Mouse (Mus musculus) heart, embryonic 15.5 days (tissue): ENCODE measurements around the gene Trim24. TPM values are rescaled to one million over a fixed set of nuclear protein-coding genes. Genes with fewer than 3 reads are reported as not detected.

Source experiments
- ATAC-seq: fragments of 200-750 bp; cut with Nextera tagmentation; replicated peaks from 2 replicates; pipeline ENCODE4 v1.8.0; 2017; ENCODE audit warnings: low read depth, moderate TSS enrichment; ENCODE audit not compliant: insufficient number of reproducible peaks, insufficient read depth, low FRiP score
- H3K27ac ChIP-seq: fragments of 300-500 bp; sonication (generic); 2 replicates; pipeline ENCODE4 v1.5.1; 2015; ENCODE audit warnings: mild to moderate bottlenecking, inconsistent platforms
- H3K27me3 ChIP-seq: fragments of 300-500 bp; sonication (generic); 2 replicates; pipeline ENCODE4 v1.6.1; 2015; ENCODE audit warnings: inconsistent platforms
- H3K36me3 ChIP-seq: fragments of 300-500 bp; sonication (generic); 2 replicates; pipeline ENCODE4 v1.6.1; 2015; ENCODE audit warnings: mild to moderate bottlenecking, inconsistent platforms
- H3K4me1 ChIP-seq: fragments of 300-500 bp; sonication (generic); replicated peaks from 2 replicates; pipeline ENCODE4 v1.6.1; 2015; ENCODE audit warnings: inconsistent platforms
- H3K4me2 ChIP-seq: fragments of 300-500 bp; sonication (generic); 2 replicates; pipeline ENCODE4 v1.6.1; 2015; ENCODE audit warnings: inconsistent platforms, mild to moderate bottlenecking, moderate library complexity
- H3K4me3 ChIP-seq: fragments of 300-500 bp; sonication (generic); 2 replicates; pipeline ENCODE4 v1.5.1; 2015; ENCODE audit warnings: mild to moderate bottlenecking, inconsistent platforms
- H3K9ac ChIP-seq: fragments of 300-500 bp; sonication (generic); 2 replicates; pipeline ENCODE4 v1.6.1; 2015; ENCODE audit warnings: mild to moderate bottlenecking, inconsistent platforms
- H3K9me3 ChIP-seq: fragments of 300-500 bp; sonication (generic); replicated peaks from 2 replicates; pipeline ENCODE4 v1.6.1; 2016; ENCODE audit warnings: inconsistent platforms
- WGBS: fragments of 180-500 bp; shearing (Covaris S2); methylation state at CpG from one replicate; pipeline ENCODE4 v1.1.7; 2015; ENCODE audit warnings: mixed read lengths; 5-methylcytosine and 5-hydroxymethylcytosine counted together
- polyA plus RNA-seq: library from polyadenylated mRNA; unstranded; fragments of >200 nt; fragmentation: Nextera tagmentation; extraction: Ambion mirVana; gene quantifications from 2 replicates; pipeline ENCODE4 v1.2.1, GENCODE M21; 2015

Gene Trim24
- polyA plus RNA-seq, 1 experiment from 2014 or later = 7.8 TPM

- peaks cover 25% of the 10 kb centered on the region for H3K9me3 ChIP-seq
- peaks cover 24% of the 10 kb centered on the region for H3K36me3 ChIP-seq
- peak; percentile 41 for ATAC-seq
- under 1% methylated on average over 70 of the region's 70 CpGs for WGBS
- H3K27ac ChIP-seq = peak overlapping the region; percentile 97
- H3K4me2 ChIP-seq = peak overlapping the region; percentile 59
- H3K9ac ChIP-seq = peak overlapping the region; percentile 95
- no peaks in the 10 kb centered on the region for H3K4me1 ChIP-seq
- no peaks in the 10 kb centered on the region for H3K27me3 ChIP-seq
- H3K4me3 ChIP-seq = peak overlapping the region; percentile 94
These were observed 683 bp downstream of the Trim24 start for GRCm38 (mm10) chr6:37871137-37871851.

- H3K4me1 ChIP-seq = no peaks in the 10 kb centered on the region
- no peak overlapping the region for H3K4me3 ChIP-seq
- H3K9me3 ChIP-seq = peaks cover 32% of the 10 kb centered on the region
- WGBS = 76% methylated on average over 1 of the region's 1 CpGs
- H3K27me3 ChIP-seq = no peaks in the 10 kb centered on the region
- peaks cover 34% of the 10 kb centered on the region for H3K36me3 ChIP-seq
- no peak overlapping the region for H3K9ac ChIP-seq
- ATAC-seq = no peak
- H3K4me2 ChIP-seq = no peak overlapping the region
- no peak overlapping the region for H3K27ac ChIP-seq
These were observed 2.2 kb downstream of the Trim24 start for GRCm38 (mm10) chr6:37872861-37873260.

GRCm38 (mm10) chr6:37873731-37874130 lies 3.1 kb downstream of the Trim24 start:
- peaks cover 32% of the 10 kb centered on the region for H3K9me3 ChIP-seq
- no peak overlapping the region for H3K27ac ChIP-seq
- H3K4me1 ChIP-seq = no peaks in the 10 kb centered on the region
- no peak overlapping the region for H3K9ac ChIP-seq
- peaks cover 34% of the 10 kb centered on the region for H3K36me3 ChIP-seq
- H3K27me3 ChIP-seq = no peaks in the 10 kb centered on the region
- H3K4me2 ChIP-seq = no peak overlapping the region
- ATAC-seq = no peak
- H3K4me3 ChIP-seq = no peak overlapping the region

GRCm38 (mm10) chr6:37878206-37878605 lies 7.6 kb downstream of the Trim24 start:
- Histone ChIP-seq H3K9me3 (peaks cover 26% of the 10 kb centered on the region), H3K9ac (no peak overlapping the region), H3K4me1 (no peaks in the 10 kb centered on the region), H3K4me3 (no peak overlapping the region), H3K27ac (no peak overlapping the region), H3K36me3 (peaks cover 38% of the 10 kb centered on the region), H3K27me3 (no peaks in the 10 kb centered on the region), H3K4me2 (no peak overlapping the region)
- ATAC-seq = no peak
- 55% methylated on average over 1 of the region's 1 CpGs for WGBS

- H3K4me1 ChIP-seq = no peaks in the 10 kb centered on the region
- H3K9me3 ChIP-seq = peaks cover 9% of the 10 kb centered on the region; the same call in 1 of the 2 replicates
- H3K27ac ChIP-seq = no peak overlapping the region
- no peak overlapping the region for H3K4me3 ChIP-seq
- H3K27me3 ChIP-seq = no peaks in the 10 kb centered on the region
- H3K4me2 ChIP-seq = no peak overlapping the region
- H3K9ac ChIP-seq = no peak overlapping the region
- WGBS = 96% methylated on average over 3 of the region's 3 CpGs
- ATAC-seq = no peak
- H3K36me3 ChIP-seq = peaks cover 19% of the 10 kb centered on the region
These were observed 10.0 kb downstream of the Trim24 start for GRCm38 (mm10) chr6:37880586-37880985.

- no peak overlapping the region for H3K4me2 ChIP-seq
- H3K4me3 ChIP-seq = no peak overlapping the region
- H3K27ac ChIP-seq = no peak overlapping the region
- no peak for ATAC-seq
- no peaks in the 10 kb centered on the region for H3K36me3 ChIP-seq
- H3K27me3 ChIP-seq = no peaks in the 10 kb centered on the region
- WGBS = 46% methylated on average over 2 of the region's 2 CpGs
- peaks cover 9% of the 10 kb centered on the region for H3K4me1 ChIP-seq
- no peak overlapping the region for H3K9ac ChIP-seq
- H3K9me3 ChIP-seq = no peaks in the 10 kb centered on the region; the same call in 1 of the 2 replicates
These were observed 23.0 kb downstream of the Trim24 start for GRCm38 (mm10) chr6:37893586-37893985.

- no peaks in the 10 kb centered on the region for H3K36me3 ChIP-seq
- H3K27me3 ChIP-seq = no peaks in the 10 kb centered on the region
- ATAC-seq = peak; percentile 66
- no peak overlapping the region for H3K4me2 ChIP-seq
- no peak overlapping the region for H3K9ac ChIP-seq
- peaks cover 9% of the 10 kb centered on the region for H3K4me1 ChIP-seq
- 65% methylated on average over 5 of the region's 5 CpGs for WGBS
- peak overlapping the region; percentile 62 for H3K27ac ChIP-seq
- H3K9me3 ChIP-seq = no peaks in the 10 kb centered on the region; the same call in 1 of the 2 replicates
- no peak overlapping the region for H3K4me3 ChIP-seq
These were observed 25.2 kb downstream of the Trim24 start for GRCm38 (mm10) chr6:37895646-37896435.

- Histone ChIP-seq H3K9me3 (no peaks in the 10 kb centered on the region), H3K4me3 (no peak overlapping the region), H3K36me3 (peaks cover 7% of the 10 kb centered on the region), H3K4me1 (peaks cover 9% of the 10 kb centered on the region), H3K27me3 (no peaks in the 10 kb centered on the region), H3K27ac (no peak overlapping the region), H3K9ac (no peak overlapping the region), H3K4me2 (no peak overlapping the region)
- ATAC-seq = no peak
- WGBS = 94% methylated on average over 2 of the region's 2 CpGs
These were observed 29.6 kb downstream of the Trim24 start for GRCm38 (mm10) chr6:37900221-37900620.

- WGBS = 86% methylated on average over 2 of the region's 2 CpGs
- no peak overlapping the region for H3K27ac ChIP-seq
These were observed 31.2 kb downstream of the Trim24 start for GRCm38 (mm10) chr6:37901791-37902190.

GRCm38 (mm10) chr6:37903810-37904209 lies 33.2 kb downstream of the Trim24 start:
- 71% methylated on average over 1 of the region's 1 CpGs for WGBS
- no peak for ATAC-seq
- H3K9ac ChIP-seq = no peak overlapping the region
- no peak overlapping the region for H3K4me3 ChIP-seq
- H3K4me2 ChIP-seq = no peak overlapping the region
- H3K36me3 ChIP-seq = peaks cover 32% of the 10 kb centered on the region
- no peak overlapping the region for H3K27ac ChIP-seq
- no peaks in the 10 kb centered on the region for H3K27me3 ChIP-seq
- H3K9me3 ChIP-seq = no peaks in the 10 kb centered on the region
- no peaks in the 10 kb centered on the region for H3K4me1 ChIP-seq

More at GRCm38 (mm10) chr6:37901791-37902190, 31.2 kb downstream of the Trim24 start:
- no peaks in the 10 kb centered on the region for H3K9me3 ChIP-seq
- no peak for ATAC-seq
- H3K27me3 ChIP-seq = no peaks in the 10 kb centered on the region
- no peaks in the 10 kb centered on the region for H3K4me1 ChIP-seq
- peaks cover 22% of the 10 kb centered on the region for H3K36me3 ChIP-seq
- H3K9ac ChIP-seq = no peak overlapping the region
- H3K4me2 ChIP-seq = no peak overlapping the region
- no peak overlapping the region for H3K4me3 ChIP-seq

GRCm38 (mm10) chr6:37913525-37913924 lies 42.9 kb downstream of the Trim24 start:
- 94% methylated on average over 2 of the region's 2 CpGs for WGBS
- no peak for ATAC-seq
- H3K9ac ChIP-seq = no peak overlapping the region
- no peak overlapping the region for H3K4me2 ChIP-seq
- H3K27me3 ChIP-seq = no peaks in the 10 kb centered on the region
- peaks cover 38% of the 10 kb centered on the region for H3K36me3 ChIP-seq
- H3K4me3 ChIP-seq = no peak overlapping the region
- no peak overlapping the region for H3K27ac ChIP-seq
- no peaks in the 10 kb centered on the region for H3K9me3 ChIP-seq
- no peaks in the 10 kb centered on the region for H3K4me1 ChIP-seq
